Mouse (Mus musculus) heart, embryonic 12.5 days (tissue): Measurements from ENCODE around the gene Tns3. TPM values are rescaled to one million over a fixed set of nuclear protein-coding genes. Genes with fewer than 3 reads are reported as not detected.
A peak's percentile ranks its signal among the peaks of the same experiment; 100 is the strongest.

Source experiments
- ATAC-seq: fragments of 200-750 bp; cut with Nextera tagmentation; 2 replicates; pipeline ENCODE4 v1.8.0; 2017; ENCODE audit warnings: moderate TSS enrichment, moderate library complexity; ENCODE audit not compliant: insufficient number of reproducible peaks, low FRiP score
- H3K27ac ChIP-seq: fragments of 300-500 bp; sonication (generic); 2 replicates; pipeline ENCODE4 v1.5.1; 2016; ENCODE audit warnings: mild to moderate bottlenecking, moderate library complexity; ENCODE audit not compliant: poor library complexity, severe bottlenecking
- H3K27me3 ChIP-seq: fragments of 300-500 bp; sonication (generic); replicated peaks from 2 replicates; pipeline ENCODE4 v1.6.1; 2016; ENCODE audit warnings: mild to moderate bottlenecking, moderate library complexity
- H3K36me3 ChIP-seq: fragments of 300-500 bp; sonication (generic); 2 replicates; pipeline ENCODE4 v1.6.1; 2016; ENCODE audit warnings: mild to moderate bottlenecking, moderate library complexity
- H3K4me1 ChIP-seq: fragments of 300-500 bp; sonication (generic); replicated peaks from 2 replicates; pipeline ENCODE4 v1.6.1; 2016; ENCODE audit warnings: mild to moderate bottlenecking
- H3K4me2 ChIP-seq: fragments of 300-500 bp; sonication (generic); 2 replicates; pipeline ENCODE4 v1.6.1; 2016; ENCODE audit warnings: mild to moderate bottlenecking, moderate library complexity
- H3K4me3 ChIP-seq: fragments of 300-500 bp; sonication (generic); 2 replicates; pipeline ENCODE4 v1.5.1; 2016; ENCODE audit warnings: mild to moderate bottlenecking
- H3K9ac ChIP-seq: fragments of 300-500 bp; sonication (generic); 2 replicates; pipeline ENCODE4 v1.6.1; 2016; ENCODE audit warnings: mild to moderate bottlenecking, moderate library complexity
- H3K9me3 ChIP-seq: fragments of 300-500 bp; sonication (generic); replicated peaks from 2 replicates; pipeline ENCODE4 v1.6.1; 2016; ENCODE audit warnings: mild to moderate bottlenecking, moderate library complexity
- WGBS: fragments of 180-500 bp; shearing (Covaris S2); methylation state at CpG from one replicate; pipeline ENCODE4 v1.1.7; 2016; 5-methylcytosine and 5-hydroxymethylcytosine counted together
- polyA plus RNA-seq: library from polyadenylated mRNA; unstranded; fragments of >200 nt; fragmentation: Nextera tagmentation; extraction: Ambion mirVana; gene quantifications from 2 replicates; pipeline ENCODE4 v1.2.1, GENCODE M21; 2016

The Tns3 gene
- polyA plus RNA-seq, 1 experiment from 2014 or later, result 16.7 TPM

DNA sequence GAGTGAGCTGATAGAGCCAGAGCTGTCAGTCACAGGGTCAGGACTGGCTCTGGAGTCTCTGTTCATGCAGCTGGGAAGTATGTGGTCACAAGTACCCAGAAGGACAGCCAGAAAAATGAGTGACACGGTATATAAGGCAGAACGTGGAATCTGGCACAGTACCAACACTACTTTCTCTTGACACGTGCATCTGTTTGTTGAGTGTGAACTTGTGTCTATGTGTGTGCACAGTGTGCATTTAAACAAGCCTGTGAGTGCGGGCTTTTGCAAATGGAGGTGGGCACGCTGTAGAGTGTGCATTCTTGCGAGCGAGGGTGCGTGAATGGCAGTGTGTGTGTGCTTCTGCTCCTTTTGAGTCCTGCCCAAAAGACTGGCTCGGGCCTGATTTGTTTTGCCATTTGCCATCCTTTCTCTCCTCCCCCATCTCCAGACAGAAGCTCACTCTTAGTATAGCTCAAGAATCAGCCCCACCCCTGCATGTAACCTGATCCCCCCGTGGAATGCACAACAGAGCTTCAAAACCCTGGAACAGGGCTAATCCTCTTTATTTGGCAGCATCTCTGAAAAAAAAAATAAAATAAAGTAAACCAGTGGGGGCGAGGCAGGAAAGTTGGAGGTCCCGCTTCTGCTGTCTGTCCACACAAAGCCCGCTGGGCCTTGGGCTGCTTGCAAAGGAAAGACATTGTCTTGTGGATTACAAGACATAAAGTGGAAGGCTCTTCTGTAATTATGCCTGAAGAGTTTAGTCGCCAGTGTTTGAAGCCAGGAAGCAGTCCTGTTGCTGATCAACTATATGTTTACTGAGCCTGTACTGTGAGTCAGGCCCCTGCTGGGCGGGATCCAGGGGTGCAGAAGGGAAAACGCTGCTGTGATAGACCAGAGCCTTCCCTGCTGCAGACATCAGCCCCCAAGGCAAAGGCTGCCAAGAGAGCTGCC lies 28.5 kb upstream of the Tns3 start:
- H3K4me1 ChIP-seq, result peaks cover 32% of the 10 kb centered on the region
- no peak overlapping the region for H3K4me3 ChIP-seq
- H3K27me3 ChIP-seq, result no peaks in the 10 kb centered on the region
- H3K36me3 ChIP-seq, result no peaks in the 10 kb centered on the region
- ATAC-seq, result peak; percentile 72
- no peak overlapping the region for H3K9ac ChIP-seq
- peak overlapping the region; percentile 53 for H3K4me2 ChIP-seq
- peak overlapping the region; percentile 69 for H3K27ac ChIP-seq
- H3K9me3 ChIP-seq, result peaks cover 2% of the 10 kb centered on the region; the same call in 1 of the 2 replicates
- WGBS, result 11% methylated on average over 16 of the region's 16 CpGs

DNA sequence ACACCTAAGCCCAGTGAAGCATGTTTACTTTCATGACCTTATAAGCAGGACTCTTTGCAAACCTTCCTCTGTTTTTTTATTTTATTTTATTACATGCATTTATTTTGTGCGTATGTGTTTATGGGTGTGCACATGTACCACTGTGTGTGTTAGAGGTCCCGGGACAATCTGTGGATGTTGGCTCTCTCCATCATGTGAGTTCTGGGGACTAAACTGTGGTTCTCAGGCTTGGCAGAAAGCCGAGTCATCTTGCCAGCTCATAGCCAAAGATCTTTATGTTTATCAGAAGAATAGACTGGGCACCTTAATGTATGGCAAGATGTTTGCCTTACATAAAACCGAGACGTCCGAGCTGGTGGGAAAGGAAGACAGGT lies 27.8 kb upstream of the Tns3 start:
- no peak overlapping the region for H3K4me3 ChIP-seq
- H3K36me3 ChIP-seq, result no peaks in the 10 kb centered on the region
- H3K27me3 ChIP-seq, result no peaks in the 10 kb centered on the region
- H3K9me3 ChIP-seq, result peaks cover 2% of the 10 kb centered on the region; the same call in 1 of the 2 replicates
- H3K27ac ChIP-seq, result peak overlapping the region; percentile 69; the same call in 1 of the 2 replicates
- ATAC-seq, result no peak
- peak overlapping the region; percentile 53 for H3K4me2 ChIP-seq
- 51% methylated on average over 6 of the region's 6 CpGs for WGBS
- peaks cover 32% of the 10 kb centered on the region for H3K4me1 ChIP-seq
- no peak overlapping the region for H3K9ac ChIP-seq

DNA sequence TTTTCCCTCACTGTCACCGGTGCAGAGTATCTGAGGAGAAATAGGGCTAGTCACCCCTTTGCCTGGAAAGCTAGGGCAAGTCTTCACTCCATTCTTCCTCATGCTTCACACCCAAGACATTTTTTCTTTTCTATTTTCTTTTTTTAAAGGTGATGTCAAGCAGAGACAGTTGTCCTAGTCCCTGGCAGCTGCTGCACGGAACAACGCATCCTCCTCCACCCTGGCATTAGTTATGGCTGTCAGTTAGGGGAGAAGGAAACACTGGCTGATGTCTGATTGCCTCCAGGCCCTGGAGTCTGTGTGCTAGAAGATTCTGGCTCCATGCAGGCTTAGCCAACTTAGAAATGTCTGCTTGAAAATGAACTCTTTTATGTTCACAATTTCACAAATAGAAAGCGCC lies 27.3 kb upstream of the Tns3 start:
- Histone ChIP-seq H3K27ac (no peak overlapping the region), H3K4me1 (peaks cover 32% of the 10 kb centered on the region), H3K27me3 (0 out of 2 replicates have a peak, but pooled peaks cover 4% of the 10 kb centered on the region), H3K9me3 (peaks cover 2% of the 10 kb centered on the region; the same call in 1 of the 2 replicates), H3K4me2 (no peak overlapping the region), H3K9ac (no peak overlapping the region), H3K4me3 (no peak overlapping the region), H3K36me3 (no peaks in the 10 kb centered on the region)
- 67% methylated on average over 4 of the region's 4 CpGs for WGBS
- ATAC-seq, result no peak

DNA sequence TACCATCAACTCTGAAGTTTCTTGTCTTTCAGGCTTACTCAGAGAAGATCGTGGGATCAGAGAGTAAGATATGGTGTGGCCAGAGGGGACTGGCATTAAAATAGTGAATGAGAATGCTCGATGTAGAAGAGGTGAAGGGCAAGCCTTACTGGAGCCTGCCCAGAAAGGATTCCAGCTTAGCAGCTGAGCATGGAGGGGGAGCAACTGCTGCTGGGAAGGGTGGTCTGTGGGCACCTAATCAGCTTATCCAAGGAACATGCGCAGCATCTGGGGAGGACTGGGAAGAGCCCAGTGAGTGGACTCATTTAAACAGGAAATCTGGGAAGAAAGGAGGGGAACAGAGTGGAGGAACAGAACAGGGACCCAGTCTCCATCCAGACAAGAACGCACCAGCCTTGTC lies 26.3 kb upstream of the Tns3 start:
- H3K4me3 ChIP-seq, result no peak overlapping the region
- no peak for ATAC-seq
- peaks cover 32% of the 10 kb centered on the region for H3K4me1 ChIP-seq
- H3K9me3 ChIP-seq, result peaks cover 2% of the 10 kb centered on the region; the same call in 1 of the 2 replicates
- no peak overlapping the region for H3K4me2 ChIP-seq
- H3K27me3 ChIP-seq, result 0 out of 2 replicates have a peak, but pooled peaks cover 4% of the 10 kb centered on the region
- H3K36me3 ChIP-seq, result no peaks in the 10 kb centered on the region
- 55% methylated on average over 4 of the region's 4 CpGs for WGBS
- H3K9ac ChIP-seq, result no peak overlapping the region
- H3K27ac ChIP-seq, result no peak overlapping the region

DNA sequence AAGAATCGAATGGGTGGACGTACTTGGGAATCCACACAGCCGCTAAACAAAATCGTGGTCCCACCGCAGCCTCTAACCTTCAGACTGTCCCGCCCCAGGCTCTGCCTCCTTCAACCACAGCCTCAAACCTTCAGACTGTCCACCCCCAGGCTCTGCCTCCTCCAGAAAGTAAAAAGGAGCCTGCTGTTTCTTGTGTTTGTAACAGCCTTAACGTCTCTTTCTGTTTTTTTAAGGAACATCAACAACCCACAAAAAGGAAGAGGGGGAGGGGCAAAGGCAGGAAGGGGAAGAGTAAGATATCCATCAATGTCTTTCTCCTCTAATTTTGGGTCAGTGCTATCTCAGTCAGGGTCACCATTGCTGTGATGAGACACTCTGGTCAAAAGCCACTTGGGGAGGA lies 25.2 kb upstream of the Tns3 start:
- no peaks in the 10 kb centered on the region for H3K36me3 ChIP-seq
- no peak overlapping the region for H3K4me2 ChIP-seq
- WGBS, result 77% methylated on average over 7 of the region's 7 CpGs
- H3K9ac ChIP-seq, result no peak overlapping the region
- H3K4me3 ChIP-seq, result no peak overlapping the region
- peaks cover 32% of the 10 kb centered on the region for H3K4me1 ChIP-seq
- H3K27ac ChIP-seq, result no peak overlapping the region
- 0 out of 2 replicates have a peak, but pooled peaks cover 4% of the 10 kb centered on the region for H3K27me3 ChIP-seq
- peaks cover 2% of the 10 kb centered on the region; the same call in 1 of the 2 replicates for H3K9me3 ChIP-seq
- no peak for ATAC-seq

DNA sequence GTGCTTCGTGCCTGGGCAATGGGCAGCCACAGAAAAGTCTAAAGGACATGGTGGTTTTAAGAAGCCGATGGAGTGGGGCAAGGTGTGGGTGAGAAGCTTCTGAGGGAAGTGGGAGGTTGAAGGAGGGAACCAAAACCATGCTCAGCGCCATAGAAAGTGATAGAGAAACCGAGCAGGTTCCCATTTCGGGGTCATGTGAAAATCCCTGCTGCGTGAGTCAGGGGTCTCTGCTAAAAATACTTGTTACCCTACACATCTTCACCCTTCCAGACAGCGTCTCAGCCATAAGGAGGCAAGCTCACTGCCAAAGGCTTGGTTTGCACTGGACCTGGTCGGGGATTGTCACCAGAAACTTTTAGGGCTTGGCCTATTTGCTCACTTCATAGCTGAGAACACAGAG lies 24.6 kb upstream of the Tns3 start:
- Histone ChIP-seq H3K27ac (no peak overlapping the region), H3K27me3 (0 out of 2 replicates have a peak, but pooled peaks cover 4% of the 10 kb centered on the region), H3K9me3 (0 out of 2 replicates have a peak, but pooled peaks cover 2% of the 10 kb centered on the region), H3K4me1 (peaks cover 32% of the 10 kb centered on the region), H3K4me3 (no peak overlapping the region), H3K36me3 (no peaks in the 10 kb centered on the region), H3K4me2 (no peak overlapping the region), H3K9ac (no peak overlapping the region)
- 83% methylated on average over 8 of the region's 8 CpGs for WGBS
- no peak for ATAC-seq

DNA sequence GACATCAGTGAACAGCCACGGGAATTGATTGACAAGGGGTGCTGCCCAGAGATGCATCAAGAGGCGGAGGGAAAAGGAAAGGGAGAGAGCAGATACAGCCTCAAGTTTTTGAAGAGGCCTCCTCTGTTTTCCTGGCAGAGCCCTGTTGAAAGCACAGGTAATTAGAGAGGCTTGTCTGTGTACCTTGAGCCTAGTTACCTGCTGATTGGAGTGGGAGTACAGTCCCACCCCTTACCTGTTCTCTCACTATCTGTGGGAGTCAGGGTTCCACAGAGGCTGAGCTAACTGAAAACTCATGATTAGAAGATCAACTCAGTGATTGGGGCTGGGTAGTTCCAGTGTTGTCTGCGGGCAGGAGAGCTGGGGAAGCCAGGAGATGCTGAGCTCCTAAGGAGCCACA lies 22.2 kb upstream of the Tns3 start:
- no peak overlapping the region for H3K4me3 ChIP-seq
- no peaks in the 10 kb centered on the region for H3K36me3 ChIP-seq
- peaks cover 10% of the 10 kb centered on the region; the same call in 1 of the 2 replicates for H3K4me1 ChIP-seq
- H3K9ac ChIP-seq, result no peak overlapping the region
- H3K9me3 ChIP-seq, result 0 out of 2 replicates have a peak, but pooled peaks cover 2% of the 10 kb centered on the region
- WGBS, result 67% methylated on average over 3 of the region's 3 CpGs
- 0 out of 2 replicates have a peak, but pooled peaks cover 4% of the 10 kb centered on the region for H3K27me3 ChIP-seq
- no peak overlapping the region for H3K27ac ChIP-seq
- no peak overlapping the region for H3K4me2 ChIP-seq
- ATAC-seq, result no peak

DNA sequence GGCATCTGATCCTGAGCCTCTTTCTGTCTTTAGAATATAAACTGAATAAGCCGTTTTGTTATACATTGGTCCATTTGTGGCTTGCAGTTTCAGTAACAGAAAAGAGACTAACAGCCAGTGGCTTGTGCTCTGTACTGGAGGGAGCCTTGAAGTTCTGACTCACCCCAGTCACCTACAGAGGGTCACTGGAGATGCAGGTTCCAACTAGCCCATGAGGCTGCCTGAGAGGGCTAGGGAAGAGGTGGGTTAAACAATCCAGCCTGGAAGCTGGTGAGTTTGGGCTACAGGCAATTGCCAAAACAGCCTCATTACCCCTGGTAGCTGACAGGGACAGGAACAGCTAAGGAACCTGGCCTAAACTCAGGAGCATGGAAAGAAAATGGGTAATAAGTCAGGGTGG lies 21.7 kb upstream of the Tns3 start:
- WGBS, result 77% methylated on average over 1 of the region's 1 CpGs
- no peak for ATAC-seq
- Histone ChIP-seq H3K4me1 (peaks cover 7% of the 10 kb centered on the region), H3K9me3 (0 out of 2 replicates have a peak, but pooled peaks cover 2% of the 10 kb centered on the region), H3K27me3 (0 out of 2 replicates have a peak, but pooled peaks cover 4% of the 10 kb centered on the region), H3K9ac (no peak overlapping the region), H3K4me2 (no peak overlapping the region), H3K36me3 (no peaks in the 10 kb centered on the region), H3K4me3 (no peak overlapping the region), H3K27ac (no peak overlapping the region)

DNA sequence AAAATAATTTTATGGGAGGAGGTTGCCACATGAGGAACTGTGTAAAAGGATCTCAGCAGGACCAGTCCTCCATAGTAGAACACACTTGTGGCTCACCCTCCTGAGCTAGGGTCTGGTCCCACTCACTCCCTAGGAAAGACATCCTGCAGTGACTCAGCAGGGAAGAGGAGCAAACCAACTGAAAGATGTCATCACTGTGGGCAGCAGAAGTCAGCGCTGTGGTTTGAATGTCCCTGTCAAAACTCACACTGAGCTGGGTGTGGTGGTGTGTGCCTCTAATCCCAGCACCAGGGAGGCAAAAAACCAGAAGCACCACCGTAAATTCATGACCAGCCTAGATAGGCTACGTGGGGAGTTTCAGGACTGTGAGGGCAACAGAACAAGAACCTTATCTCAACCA lies 20.9 kb upstream of the Tns3 start:
- WGBS, result 45% methylated on average over 3 of the region's 3 CpGs
- Histone ChIP-seq H3K4me2 (no peak overlapping the region), H3K36me3 (no peaks in the 10 kb centered on the region), H3K9me3 (0 out of 2 replicates have a peak, but pooled peaks cover 2% of the 10 kb centered on the region), H3K27ac (no peak overlapping the region), H3K4me3 (no peak overlapping the region), H3K9ac (no peak overlapping the region), H3K4me1 (peaks cover 7% of the 10 kb centered on the region), H3K27me3 (0 out of 2 replicates have a peak, but pooled peaks cover 4% of the 10 kb centered on the region)
- no peak for ATAC-seq

DNA sequence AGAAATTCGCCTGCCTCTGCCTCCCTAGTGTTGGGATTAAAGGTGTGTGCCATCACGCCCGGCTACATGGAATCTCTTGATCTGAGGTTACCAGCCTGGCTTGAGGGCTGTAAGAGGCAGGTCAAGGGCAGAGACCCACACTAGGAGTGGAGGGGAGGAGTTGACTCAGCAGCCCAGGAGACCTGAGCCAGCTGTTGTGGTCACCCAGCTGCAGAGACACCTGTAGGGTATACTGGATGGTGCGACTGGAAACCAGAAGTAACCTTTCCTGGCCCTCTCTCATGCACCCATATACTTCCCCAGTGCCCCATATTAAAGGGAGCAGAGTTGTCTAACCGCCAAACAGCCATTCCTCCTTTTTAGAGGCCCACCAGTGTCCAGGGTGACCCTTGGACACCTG lies 19.9 kb upstream of the Tns3 start:
- no peak overlapping the region for H3K4me3 ChIP-seq
- 84% methylated on average over 5 of the region's 5 CpGs for WGBS
- H3K36me3 ChIP-seq, result no peaks in the 10 kb centered on the region
- no peak overlapping the region for H3K27ac ChIP-seq
- no peak for ATAC-seq
- H3K27me3 ChIP-seq, result 0 out of 2 replicates have a peak, but pooled peaks cover 4% of the 10 kb centered on the region
- no peak overlapping the region for H3K4me2 ChIP-seq
- H3K9me3 ChIP-seq, result 0 out of 2 replicates have a peak, but pooled peaks cover 2% of the 10 kb centered on the region
- H3K9ac ChIP-seq, result no peak overlapping the region
- H3K4me1 ChIP-seq, result peaks cover 7% of the 10 kb centered on the region

DNA sequence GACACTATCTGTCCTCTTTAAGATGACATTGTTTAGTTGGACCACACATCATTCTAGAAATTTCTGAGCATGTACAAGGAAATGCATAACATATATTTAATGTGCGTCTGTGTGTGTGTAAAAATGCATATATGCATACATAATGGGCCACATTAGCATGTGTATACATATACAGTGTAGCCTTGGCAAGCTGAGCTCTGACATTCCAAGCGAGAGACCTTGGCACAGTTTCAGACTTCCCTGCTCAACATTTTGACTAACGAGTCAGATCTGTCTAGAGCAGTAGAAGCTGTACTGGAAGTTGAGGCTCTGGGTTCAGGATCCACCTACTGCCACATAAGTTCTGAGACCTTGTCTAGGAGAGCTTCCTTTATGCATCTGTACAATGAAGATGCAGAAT lies 17.0 kb upstream of the Tns3 start:
- Histone ChIP-seq H3K27me3 (no peaks in the 10 kb centered on the region), H3K27ac (no peak overlapping the region), H3K4me1 (peaks cover 13% of the 10 kb centered on the region), H3K36me3 (no peaks in the 10 kb centered on the region), H3K4me2 (no peak overlapping the region), H3K9me3 (no peaks in the 10 kb centered on the region), H3K9ac (no peak overlapping the region), H3K4me3 (no peak overlapping the region)
- ATAC-seq, result no peak
- 60% methylated on average over 3 of the region's 3 CpGs for WGBS
